Mouse (Mus musculus): ENCODE measurements around the gene Sipa1. TPM values are rescaled to one million over a fixed set of nuclear protein-coding genes. Genes with fewer than 3 reads are reported as not detected.
"Not testable (repeated sequence)": the region's sequence is repeated elsewhere in the genome, so short reads cannot be mapped to it uniquely, and the experiment has no call there.

The Sipa1 gene
- polyA plus RNA-seq, 1 experiment from 2014 or later, result 37.1 TPM

GRCm38 (mm10) chr19:5686954-5687353, 23.4 kb upstream of the Sipa1 start:
- H3K4me3 ChIP-seq (ENCODE audit: low read length); H3K27me3 ChIP-seq (ENCODE audit: insufficient read depth, low read length); ATAC-seq (ENCODE audit: low FRiP score, low TSS enrichment); H3K4me2 ChIP-seq (replicated peaks; ENCODE audit: low read depth, low read length); H3K27ac ChIP-seq (ENCODE audit: low read length); H3K9me3 ChIP-seq (ENCODE audit: low read length): not testable (repeated sequence)
- H3K9ac ChIP-seq (replicated peaks; ENCODE audit: low read length), result 0 out of 2 replicates have a peak overlapping the region, but pooled peaks have one; percentile 86
- H3K4me1 ChIP-seq (ENCODE audit: insufficient read depth, low read length), result peaks cover 29% of the 10 kb centered on the region
- 86% methylated on average over 12 of the region's 12 CpGs for WGBS
- peaks cover 48% of the 10 kb centered on the region for H3K36me3 ChIP-seq (ENCODE audit: insufficient read depth, low read length)

GRCm38 (mm10) chr19:5686437-5686836, 22.9 kb upstream of the Sipa1 start:
- Histone ChIP-seq H3K36me3 (ENCODE audit: insufficient read depth, low read length) (peaks cover 46% of the 10 kb centered on the region), H3K27me3 (ENCODE audit: insufficient read depth, low read length) (no peaks in the 10 kb centered on the region), H3K4me2 (replicated peaks; ENCODE audit: low read depth, low read length) (no peak overlapping the region), H3K27ac (ENCODE audit: low read length) (no peak overlapping the region), H3K9ac (replicated peaks; ENCODE audit: low read length) (no peak overlapping the region), H3K9me3 (ENCODE audit: low read length) (no peaks in the 10 kb centered on the region), H3K4me3 (ENCODE audit: low read length) (no peak overlapping the region), H3K4me1 (ENCODE audit: insufficient read depth, low read length) (peaks cover 24% of the 10 kb centered on the region)
- ATAC-seq (ENCODE audit: low FRiP score, low TSS enrichment), result no peak
- WGBS, result 92% methylated on average over 13 of the region's 13 CpGs

- Histone ChIP-seq H3K27me3 (ENCODE audit: insufficient read depth, low read length) (no peaks in the 10 kb centered on the region), H3K4me1 (ENCODE audit: insufficient read depth, low read length) (peaks cover 18% of the 10 kb centered on the region), H3K4me2 (replicated peaks; ENCODE audit: low read depth, low read length) (no peak overlapping the region), H3K9ac (replicated peaks; ENCODE audit: low read length) (no peak overlapping the region), H3K27ac (ENCODE audit: low read length) (no peak overlapping the region), H3K36me3 (ENCODE audit: insufficient read depth, low read length) (peaks cover 47% of the 10 kb centered on the region), H3K4me3 (ENCODE audit: low read length) (no peak overlapping the region), H3K9me3 (ENCODE audit: low read length) (no peaks in the 10 kb centered on the region)
- ATAC-seq (ENCODE audit: low FRiP score, low TSS enrichment), result no peak
- WGBS, result 94% methylated on average over 11 of the region's 11 CpGs
Measured at GRCm38 (mm10) chr19:5685861-5686260, 22.4 kb upstream of the Sipa1 start.

GRCm38 (mm10) chr19:5685431-5685830, 21.9 kb upstream of the Sipa1 start:
- peaks cover 47% of the 10 kb centered on the region for H3K36me3 ChIP-seq (ENCODE audit: insufficient read depth, low read length)
- no peak overlapping the region for H3K4me2 ChIP-seq (replicated peaks; ENCODE audit: low read depth, low read length)
- H3K4me1 ChIP-seq (ENCODE audit: insufficient read depth, low read length), result peaks cover 14% of the 10 kb centered on the region
- H3K4me3 ChIP-seq (ENCODE audit: low read length), result no peak overlapping the region
- H3K27ac ChIP-seq (ENCODE audit: low read length), result no peak overlapping the region
- H3K9me3 ChIP-seq (ENCODE audit: low read length), result no peaks in the 10 kb centered on the region
- 95% methylated on average over 19 of the region's 19 CpGs for WGBS
- no peak for ATAC-seq (ENCODE audit: low FRiP score, low TSS enrichment)
- H3K27me3 ChIP-seq (ENCODE audit: insufficient read depth, low read length), result no peaks in the 10 kb centered on the region
- no peak overlapping the region for H3K9ac ChIP-seq (replicated peaks; ENCODE audit: low read length)

GRCm38 (mm10) chr19:5684985-5685384, 21.5 kb upstream of the Sipa1 start:
- no peak overlapping the region for H3K9ac ChIP-seq (replicated peaks; ENCODE audit: low read length)
- H3K4me1 ChIP-seq (ENCODE audit: insufficient read depth, low read length), result peaks cover 10% of the 10 kb centered on the region
- ATAC-seq (ENCODE audit: low FRiP score, low TSS enrichment), result no peak
- WGBS, result 95% methylated on average over 13 of the region's 13 CpGs
- H3K4me3 ChIP-seq (ENCODE audit: low read length), result no peak overlapping the region
- no peaks in the 10 kb centered on the region for H3K9me3 ChIP-seq (ENCODE audit: low read length)
- H3K4me2 ChIP-seq (replicated peaks; ENCODE audit: low read depth, low read length), result no peak overlapping the region
- no peak overlapping the region for H3K27ac ChIP-seq (ENCODE audit: low read length)
- no peaks in the 10 kb centered on the region for H3K27me3 ChIP-seq (ENCODE audit: insufficient read depth, low read length)
- H3K36me3 ChIP-seq (ENCODE audit: insufficient read depth, low read length), result peaks cover 48% of the 10 kb centered on the region

GRCm38 (mm10) chr19:5684236-5684635, 20.7 kb upstream of the Sipa1 start:
- Histone ChIP-seq H3K4me2 (replicated peaks; ENCODE audit: low read depth, low read length) (no peak overlapping the region), H3K9me3 (ENCODE audit: low read length) (no peaks in the 10 kb centered on the region), H3K9ac (replicated peaks; ENCODE audit: low read length) (no peak overlapping the region), H3K27ac (ENCODE audit: low read length) (no peak overlapping the region), H3K4me3 (ENCODE audit: low read length) (no peak overlapping the region), H3K4me1 (ENCODE audit: insufficient read depth, low read length) (peaks cover 10% of the 10 kb centered on the region), H3K27me3 (ENCODE audit: insufficient read depth, low read length) (no peaks in the 10 kb centered on the region), H3K36me3 (ENCODE audit: insufficient read depth, low read length) (peaks cover 55% of the 10 kb centered on the region)
- whole genome bisulfite sequencing, result 90% methylated on average over 12 of the region's 12 CpGs
- ATAC-seq (ENCODE audit: low FRiP score, low TSS enrichment), result no peak

GRCm38 (mm10) chr19:5680432-5680831, 16.9 kb upstream of the Sipa1 start:
- 47% methylated on average over 4 of the region's 4 CpGs for WGBS
- H3K4me3 ChIP-seq (ENCODE audit: low read length), result no peak overlapping the region
- H3K36me3 ChIP-seq (ENCODE audit: insufficient read depth, low read length), result peaks cover 72% of the 10 kb centered on the region
- no peaks in the 10 kb centered on the region for H3K27me3 ChIP-seq (ENCODE audit: insufficient read depth, low read length)
- no peak overlapping the region for H3K9ac ChIP-seq (replicated peaks; ENCODE audit: low read length)
- H3K4me1 ChIP-seq (ENCODE audit: insufficient read depth, low read length), result no peaks in the 10 kb centered on the region
- H3K27ac ChIP-seq (ENCODE audit: low read length), result no peak overlapping the region; the same call in 1 of the 2 replicates
- H3K9me3 ChIP-seq (ENCODE audit: low read length), result no peaks in the 10 kb centered on the region
- no peak overlapping the region for H3K4me2 ChIP-seq (replicated peaks; ENCODE audit: low read depth, low read length)
- ATAC-seq (ENCODE audit: low FRiP score, low TSS enrichment), result no peak

- Histone ChIP-seq H3K27ac (ENCODE audit: low read length) (no peak overlapping the region), H3K36me3 (ENCODE audit: insufficient read depth, low read length) (peaks cover 59% of the 10 kb centered on the region), H3K4me2 (replicated peaks; ENCODE audit: low read depth, low read length) (no peak overlapping the region), H3K27me3 (ENCODE audit: insufficient read depth, low read length) (no peaks in the 10 kb centered on the region), H3K4me3 (ENCODE audit: low read length) (no peak overlapping the region), H3K4me1 (ENCODE audit: insufficient read depth, low read length) (peaks cover 7% of the 10 kb centered on the region), H3K9me3 (ENCODE audit: low read length) (no peaks in the 10 kb centered on the region), H3K9ac (replicated peaks; ENCODE audit: low read length) (no peak overlapping the region)
- 94% methylated on average over 4 of the region's 4 CpGs for WGBS
- no peak for ATAC-seq (ENCODE audit: low FRiP score, low TSS enrichment)
Measured at GRCm38 (mm10) chr19:5668372-5668771, 4.9 kb upstream of the Sipa1 start.

GRCm38 (mm10) chr19:5666386-5666785, 2.9 kb upstream of the Sipa1 start:
- WGBS, result 91% methylated on average over 18 of the region's 18 CpGs
- Histone ChIP-seq H3K36me3 (ENCODE audit: insufficient read depth, low read length) (peaks cover 39% of the 10 kb centered on the region), H3K4me2 (replicated peaks; ENCODE audit: low read depth, low read length) (no peak overlapping the region), H3K9me3 (ENCODE audit: low read length) (no peaks in the 10 kb centered on the region), H3K4me3 (ENCODE audit: low read length) (no peak overlapping the region), H3K9ac (replicated peaks; ENCODE audit: low read length) (no peak overlapping the region), H3K27ac (ENCODE audit: low read length) (no peak overlapping the region), H3K4me1 (ENCODE audit: insufficient read depth, low read length) (peaks cover 25% of the 10 kb centered on the region), H3K27me3 (ENCODE audit: insufficient read depth, low read length) (no peaks in the 10 kb centered on the region)
- no peak for ATAC-seq (ENCODE audit: low FRiP score, low TSS enrichment)

GRCm38 (mm10) chr19:5665465-5665864, 2.0 kb upstream of the Sipa1 start:
- 92% methylated on average over 15 of the region's 15 CpGs for WGBS
- Histone ChIP-seq H3K36me3 (ENCODE audit: insufficient read depth, low read length) (peaks cover 32% of the 10 kb centered on the region), H3K27ac (ENCODE audit: low read length) (no peak overlapping the region), H3K4me1 (ENCODE audit: insufficient read depth, low read length) (peaks cover 27% of the 10 kb centered on the region), H3K9me3 (ENCODE audit: low read length) (no peaks in the 10 kb centered on the region), H3K9ac (replicated peaks; ENCODE audit: low read length) (no peak overlapping the region), H3K27me3 (ENCODE audit: insufficient read depth, low read length) (no peaks in the 10 kb centered on the region), H3K4me3 (ENCODE audit: low read length) (no peak overlapping the region), H3K4me2 (replicated peaks; ENCODE audit: low read depth, low read length) (no peak overlapping the region)
- ATAC-seq (ENCODE audit: low FRiP score, low TSS enrichment), result no peak

Data from kidney, embryonic 16.5 days (tissue).